Mouse (Mus musculus): ENCODE measurements around the gene Upp2. TPM values are rescaled to one million over a fixed set of nuclear protein-coding genes. Genes with fewer than 3 reads are reported as not detected.

The Upp2 gene
- polyA plus RNA-seq, 1 experiment from 2014 or later: 9.0 TPM

- Histone ChIP-seq H3K36me3 (ENCODE audit: control insufficient read depth, insufficient read depth, low read length) (no peaks in the 10 kb centered on the region), H3K9ac (ENCODE audit: low read length) (no peak overlapping the region), H3K4me1 (replicated peaks; ENCODE audit: control insufficient read depth, insufficient read depth, low read length) (no peaks in the 10 kb centered on the region), H3K27ac (ENCODE audit: low read depth) (no peak overlapping the region), H3K4me3 (ENCODE audit: low read depth, low read length) (no peak overlapping the region), H3K9me3 (ENCODE audit: control insufficient read depth, low read length) (no peaks in the 10 kb centered on the region), H3K27me3 (replicated peaks; ENCODE audit: control insufficient read depth, insufficient read depth, low read length) (no peaks in the 10 kb centered on the region), H3K4me2 (ENCODE audit: low read length) (no peak overlapping the region)
- ATAC-seq (replicated peaks; ENCODE audit: low FRiP score, low TSS enrichment, low read depth) (no peak), DNase-seq (ENCODE audit: low spot score) (no peak)
- WGBS: 89% methylated on average over 5 of the region's 5 CpGs
Measured at GRCm38 (mm10) chr2:58543252-58543651, 23.8 kb upstream of the Upp2 start.

- Histone ChIP-seq H3K9ac (ENCODE audit: low read length) (no peak overlapping the region), H3K4me3 (ENCODE audit: low read depth, low read length) (no peak overlapping the region), H3K9me3 (ENCODE audit: control insufficient read depth, low read length) (no peaks in the 10 kb centered on the region), H3K4me1 (replicated peaks; ENCODE audit: control insufficient read depth, insufficient read depth, low read length) (peaks cover 4% of the 10 kb centered on the region), H3K27ac (ENCODE audit: low read depth) (no peak overlapping the region), H3K27me3 (replicated peaks; ENCODE audit: control insufficient read depth, insufficient read depth, low read length) (no peaks in the 10 kb centered on the region), H3K36me3 (ENCODE audit: control insufficient read depth, insufficient read depth, low read length) (no peaks in the 10 kb centered on the region), H3K4me2 (ENCODE audit: low read length) (no peak overlapping the region)
- DNase-seq (ENCODE audit: low spot score) (no peak), ATAC-seq (replicated peaks; ENCODE audit: low FRiP score, low TSS enrichment, low read depth) (no peak)
- WGBS: 93% methylated on average over 6 of the region's 6 CpGs
Measured at GRCm38 (mm10) chr2:58544368-58544767, 22.7 kb upstream of the Upp2 start.

- Histone ChIP-seq H3K36me3 (ENCODE audit: control insufficient read depth, insufficient read depth, low read length) (no peaks in the 10 kb centered on the region), H3K9me3 (ENCODE audit: control insufficient read depth, low read length) (no peaks in the 10 kb centered on the region), H3K27me3 (replicated peaks; ENCODE audit: control insufficient read depth, insufficient read depth, low read length) (no peaks in the 10 kb centered on the region), H3K4me1 (replicated peaks; ENCODE audit: control insufficient read depth, insufficient read depth, low read length) (peaks cover 21% of the 10 kb centered on the region), H3K27ac (ENCODE audit: low read depth) (no peak overlapping the region), H3K9ac (ENCODE audit: low read length) (no peak overlapping the region), H3K4me2 (ENCODE audit: low read length) (no peak overlapping the region), H3K4me3 (ENCODE audit: low read depth, low read length) (no peak overlapping the region)
- ATAC-seq (replicated peaks; ENCODE audit: low FRiP score, low TSS enrichment, low read depth) (no peak), DNase-seq (ENCODE audit: low spot score) (no peak)
- WGBS: 76% methylated on average over 7 of the region's 7 CpGs
Measured at GRCm38 (mm10) chr2:58546264-58546663, 20.8 kb upstream of the Upp2 start.

DNA sequence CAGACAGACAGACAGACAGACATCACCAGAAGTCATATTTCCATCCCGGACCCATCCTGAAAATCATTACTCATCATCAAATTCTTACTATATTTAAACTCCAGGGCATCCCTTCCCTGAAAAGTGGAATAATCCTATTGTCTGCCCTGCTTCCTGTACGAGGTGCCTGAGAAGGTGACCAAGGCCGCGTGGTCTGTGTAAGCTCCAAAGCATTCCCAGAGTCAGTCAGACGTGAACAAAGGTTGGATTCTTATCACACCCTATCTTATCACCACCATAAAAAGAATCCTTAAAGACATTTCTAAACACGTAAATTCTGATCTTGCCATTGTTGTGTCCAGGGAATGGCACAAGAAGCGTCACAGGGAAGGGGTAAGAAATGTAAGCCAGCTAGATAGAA, 18.2 kb upstream of the Upp2 start:
- Histone ChIP-seq H3K27ac (ENCODE audit: low read depth) (no peak overlapping the region), H3K27me3 (replicated peaks; ENCODE audit: control insufficient read depth, insufficient read depth, low read length) (no peaks in the 10 kb centered on the region), H3K4me2 (ENCODE audit: low read length) (no peak overlapping the region), H3K4me1 (replicated peaks; ENCODE audit: control insufficient read depth, insufficient read depth, low read length) (peaks cover 44% of the 10 kb centered on the region), H3K9ac (ENCODE audit: low read length) (no peak overlapping the region), H3K36me3 (ENCODE audit: control insufficient read depth, insufficient read depth, low read length) (no peaks in the 10 kb centered on the region), H3K4me3 (ENCODE audit: low read depth, low read length) (no peak overlapping the region), H3K9me3 (ENCODE audit: control insufficient read depth, low read length) (no peaks in the 10 kb centered on the region)
- ATAC-seq (replicated peaks; ENCODE audit: low FRiP score, low TSS enrichment, low read depth): no peak
- DNase-seq (ENCODE audit: low spot score): no peak
- 46% methylated on average over 7 of the region's 7 CpGs for WGBS

- DNase-seq (ENCODE audit: low spot score): no peak
- 36% methylated on average over 6 of the region's 6 CpGs for WGBS
- H3K27ac ChIP-seq (ENCODE audit: low read depth): no peak overlapping the region
- no peaks in the 10 kb centered on the region for H3K9me3 ChIP-seq (ENCODE audit: control insufficient read depth, low read length)
- ATAC-seq (replicated peaks; ENCODE audit: low FRiP score, low TSS enrichment, low read depth): no peak
- H3K4me1 ChIP-seq (replicated peaks; ENCODE audit: control insufficient read depth, insufficient read depth, low read length): peaks cover 48% of the 10 kb centered on the region
- no peak overlapping the region for H3K9ac ChIP-seq (ENCODE audit: low read length)
- H3K4me2 ChIP-seq (ENCODE audit: low read length): no peak overlapping the region
- H3K36me3 ChIP-seq (ENCODE audit: control insufficient read depth, insufficient read depth, low read length): no peaks in the 10 kb centered on the region
- H3K4me3 ChIP-seq (ENCODE audit: low read depth, low read length): no peak overlapping the region
- H3K27me3 ChIP-seq (replicated peaks; ENCODE audit: control insufficient read depth, insufficient read depth, low read length): no peaks in the 10 kb centered on the region
Measured at GRCm38 (mm10) chr2:58549960-58550359, 17.1 kb upstream of the Upp2 start.

DNA sequence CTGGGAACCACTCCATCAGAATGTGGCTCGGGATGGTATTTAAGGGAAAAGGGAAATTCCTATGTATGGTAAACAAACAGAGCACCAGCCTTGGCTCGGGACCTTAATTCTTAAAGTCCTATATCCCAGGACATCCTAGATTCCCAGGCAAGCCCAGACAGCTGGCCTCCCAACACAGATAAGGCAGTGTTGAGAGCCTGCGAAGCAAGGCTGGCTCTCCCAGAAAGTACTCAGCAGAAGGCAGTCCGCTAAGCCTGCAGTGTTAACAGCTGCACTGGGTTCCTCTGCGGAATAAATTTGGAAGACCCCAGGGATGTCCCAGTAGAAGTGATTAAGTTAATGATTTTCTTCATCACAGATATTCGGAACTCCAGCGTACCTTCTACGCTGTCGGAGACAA, 16.6 kb upstream of the Upp2 start:
- H3K9ac ChIP-seq (ENCODE audit: low read length): no peak overlapping the region

GRCm38 (mm10) chr2:58551866-58552265, 15.2 kb upstream of the Upp2 start:
- ATAC-seq (replicated peaks; ENCODE audit: low FRiP score, low TSS enrichment, low read depth) (no peak), DNase-seq (ENCODE audit: low spot score) (no peak)
- H3K36me3 ChIP-seq (ENCODE audit: control insufficient read depth, insufficient read depth, low read length): no peaks in the 10 kb centered on the region
- no peak overlapping the region for H3K4me3 ChIP-seq (ENCODE audit: low read depth, low read length)
- WGBS: 48% methylated on average over 6 of the region's 6 CpGs
- no peak overlapping the region for H3K4me2 ChIP-seq (ENCODE audit: low read length)
- peaks cover 51% of the 10 kb centered on the region for H3K4me1 ChIP-seq (replicated peaks; ENCODE audit: control insufficient read depth, insufficient read depth, low read length)
- no peaks in the 10 kb centered on the region for H3K27me3 ChIP-seq (replicated peaks; ENCODE audit: control insufficient read depth, insufficient read depth, low read length)
- H3K9me3 ChIP-seq (ENCODE audit: control insufficient read depth, low read length): no peaks in the 10 kb centered on the region
- no peak overlapping the region for H3K27ac ChIP-seq (ENCODE audit: low read depth)
- H3K9ac ChIP-seq (ENCODE audit: low read length): no peak overlapping the region

More for the DNA sequence above, 16.6 kb upstream of the Upp2 start:
- H3K36me3 ChIP-seq (ENCODE audit: control insufficient read depth, insufficient read depth, low read length): no peaks in the 10 kb centered on the region
- DNase-seq (ENCODE audit: low spot score): no peak
- H3K9me3 ChIP-seq (ENCODE audit: control insufficient read depth, low read length): no peaks in the 10 kb centered on the region
- H3K4me3 ChIP-seq (ENCODE audit: low read depth, low read length): no peak overlapping the region
- H3K27ac ChIP-seq (ENCODE audit: low read depth): no peak overlapping the region
- no peak for ATAC-seq (replicated peaks; ENCODE audit: low FRiP score, low TSS enrichment, low read depth)
- 52% methylated on average over 9 of the region's 9 CpGs for whole genome bisulfite sequencing
- no peak overlapping the region for H3K4me2 ChIP-seq (ENCODE audit: low read length)
- peaks cover 48% of the 10 kb centered on the region for H3K4me1 ChIP-seq (replicated peaks; ENCODE audit: control insufficient read depth, insufficient read depth, low read length)
- no peaks in the 10 kb centered on the region for H3K27me3 ChIP-seq (replicated peaks; ENCODE audit: control insufficient read depth, insufficient read depth, low read length)

- H3K36me3 ChIP-seq (ENCODE audit: control insufficient read depth, insufficient read depth, low read length): no peaks in the 10 kb centered on the region
- no peak overlapping the region for H3K27ac ChIP-seq (ENCODE audit: low read depth)
- H3K4me1 ChIP-seq (replicated peaks; ENCODE audit: control insufficient read depth, insufficient read depth, low read length): peaks cover 51% of the 10 kb centered on the region
- DNase-seq (ENCODE audit: low spot score): no peak
- no peaks in the 10 kb centered on the region for H3K9me3 ChIP-seq (ENCODE audit: control insufficient read depth, low read length)
- 55% methylated on average over 3 of the region's 3 CpGs for WGBS
- H3K4me3 ChIP-seq (ENCODE audit: low read depth, low read length): no peak overlapping the region
- no peak for ATAC-seq (replicated peaks; ENCODE audit: low FRiP score, low TSS enrichment, low read depth)
- H3K27me3 ChIP-seq (replicated peaks; ENCODE audit: control insufficient read depth, insufficient read depth, low read length): no peaks in the 10 kb centered on the region
- H3K9ac ChIP-seq (ENCODE audit: low read length): no peak overlapping the region
- no peak overlapping the region for H3K4me2 ChIP-seq (ENCODE audit: low read length)
Measured at GRCm38 (mm10) chr2:58552296-58552695, 14.8 kb upstream of the Upp2 start.

DNA sequence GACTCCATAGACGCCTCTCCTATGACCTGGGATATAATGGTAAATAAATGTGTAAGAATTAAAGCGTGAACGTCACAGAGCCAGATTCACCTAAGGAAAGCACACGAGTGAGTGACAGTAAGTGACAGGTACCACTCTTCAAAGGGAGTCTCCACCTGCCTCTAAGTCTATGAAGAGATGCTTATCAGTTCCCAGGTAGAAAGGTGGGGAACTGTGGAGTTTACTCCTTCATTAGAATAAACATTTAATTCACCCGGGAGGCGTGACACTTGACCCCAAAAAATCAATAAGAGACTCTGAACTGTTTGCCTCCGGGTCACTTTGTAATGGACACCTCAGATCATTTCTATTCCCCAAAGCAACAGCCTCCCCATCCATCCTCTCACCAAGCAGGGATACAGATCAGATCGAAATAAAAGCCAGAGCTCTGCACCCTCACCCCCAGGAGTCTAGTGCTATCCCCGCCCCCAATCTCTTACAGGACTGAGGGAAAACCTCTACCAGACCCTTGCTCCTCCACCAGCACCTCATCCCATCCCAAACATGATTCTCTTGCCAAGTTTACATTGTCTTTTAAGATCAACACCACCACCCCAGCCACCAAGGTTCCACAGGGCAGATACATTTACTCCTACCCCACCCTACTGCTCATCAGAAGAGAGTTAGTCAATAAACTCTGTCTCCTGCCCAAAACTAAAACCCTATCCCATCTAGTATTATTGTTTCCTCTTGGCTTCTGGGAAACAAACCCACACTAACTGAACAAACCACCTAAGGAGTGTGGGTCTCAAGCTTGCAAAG, 9.9 kb upstream of the Upp2 start:
- 64% methylated on average over 9 of the region's 9 CpGs for WGBS
- H3K4me2 ChIP-seq (ENCODE audit: low read length): no peak overlapping the region
- peaks cover 24% of the 10 kb centered on the region for H3K4me1 ChIP-seq (replicated peaks; ENCODE audit: control insufficient read depth, insufficient read depth, low read length)
- no peaks in the 10 kb centered on the region for H3K27me3 ChIP-seq (replicated peaks; ENCODE audit: control insufficient read depth, insufficient read depth, low read length)
- H3K9me3 ChIP-seq (ENCODE audit: control insufficient read depth, low read length): no peaks in the 10 kb centered on the region
- no peak overlapping the region for H3K27ac ChIP-seq (ENCODE audit: low read depth)
- ATAC-seq (replicated peaks; ENCODE audit: low FRiP score, low TSS enrichment, low read depth) (no peak), DNase-seq (ENCODE audit: low spot score) (no peak)
- no peak overlapping the region for H3K9ac ChIP-seq (ENCODE audit: low read length)
- no peaks in the 10 kb centered on the region for H3K36me3 ChIP-seq (ENCODE audit: control insufficient read depth, insufficient read depth, low read length)
- H3K4me3 ChIP-seq (ENCODE audit: low read depth, low read length): no peak overlapping the region
